Mouse (Mus musculus): ENCODE results near the gene Lum. TPM values are rescaled to one million over a fixed set of nuclear protein-coding genes. Genes with fewer than 3 reads are reported as not detected.

The Lum gene
- polyA plus RNA-seq (2014; fragmentation: Nextera tagmentation; extraction: Ambion mirVana): 568 and 584 TPM in 2 replicates

DNA sequence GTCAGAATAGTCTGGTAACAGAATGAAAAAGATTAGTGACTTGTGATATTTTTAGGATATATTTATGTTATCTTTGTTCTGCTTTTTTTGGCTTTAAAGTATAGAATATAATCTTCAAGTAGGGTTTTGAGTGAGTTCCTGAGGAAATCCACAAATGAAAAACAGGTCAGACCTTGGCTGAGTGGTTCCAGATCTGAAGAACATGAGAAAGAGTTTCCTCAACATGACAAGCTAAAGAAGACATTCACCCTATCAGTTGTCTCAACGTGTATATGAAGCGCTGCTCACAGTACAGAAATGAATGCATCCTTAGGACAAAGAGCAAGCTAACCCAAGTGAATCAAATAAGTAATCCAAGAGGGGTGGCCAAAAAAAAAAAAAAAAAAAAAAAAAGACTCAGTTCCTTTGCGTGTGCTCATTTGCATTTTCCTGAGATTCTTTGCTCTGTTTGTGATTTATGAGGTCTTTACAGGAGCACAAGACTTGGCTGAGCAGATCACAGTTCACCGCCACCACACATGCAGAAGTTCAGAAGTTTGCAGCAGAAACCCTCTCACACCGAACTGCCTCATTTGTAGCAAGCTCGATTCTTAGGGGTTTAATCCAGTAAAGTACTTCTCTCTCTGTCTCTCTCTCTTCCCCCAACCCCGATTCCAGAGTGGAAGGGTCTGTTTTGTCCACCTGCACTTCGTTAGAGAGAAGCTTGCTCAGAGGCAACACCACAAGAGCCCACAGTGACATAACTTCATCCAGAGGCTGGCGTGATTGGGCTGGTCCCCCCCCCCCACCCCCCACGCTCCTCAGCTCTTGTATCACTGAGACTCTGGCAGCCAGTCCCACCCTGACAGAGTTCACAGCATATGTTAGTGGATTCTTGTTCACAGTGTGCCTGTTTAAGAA, at the start of gene Lum:
TSS of gene Lum (plus strand) at position 172 of the 900 bp plus-strand sequence.
- no peaks in the 10 kb centered on the region for H3K27me3 ChIP-seq (replicated peaks; ENCODE audit: control insufficient read depth, insufficient read depth, low read length)
- peak within 1 kb of the TSS; percentile 48 for H3K9ac ChIP-seq (ENCODE audit: low read depth, low read length)
- peaks cover 19% of the 10 kb centered on the region for H3K36me3 ChIP-seq (ENCODE audit: control insufficient read depth, insufficient read depth, low read length)
- 17% methylated on average over 10 of the region's 10 CpGs for WGBS
- H3K4me1 ChIP-seq (ENCODE audit: control insufficient read depth, insufficient read depth, low read length): peaks cover 17% of the 10 kb centered on the region; the same call in 1 of the 2 replicates
- DNase-seq (ENCODE audit: low spot score) (peak; percentile 91), ATAC-seq (ENCODE audit: low read depth) (peak; percentile 87)
- H3K9me3 ChIP-seq (ENCODE audit: control insufficient read depth, low read length): peaks cover 4% of the 10 kb centered on the region; the same call in 1 of the 2 replicates
- H3K4me3 ChIP-seq (ENCODE audit: low read depth, low read length): peak within 1 kb of the TSS; percentile 39
- H3K27ac ChIP-seq (replicated peaks; ENCODE audit: low read depth, low read length): peak within 1 kb of the TSS; percentile 94
- H3K4me2 ChIP-seq (ENCODE audit: low read depth, low read length): peak within 1 kb of the TSS; percentile 51

- H3K4me2 ChIP-seq (ENCODE audit: low read depth, low read length): no peak overlapping the region
Observed at GRCm38 (mm10) chr10:97523366-97523765, 41.6 kb upstream of the Lum start.

GRCm38 (mm10) chr10:97535697-97536096, 29.2 kb upstream of the Lum start:
- H3K4me3 ChIP-seq (ENCODE audit: low read depth, low read length): no peak overlapping the region
- no peaks in the 10 kb centered on the region for H3K27me3 ChIP-seq (replicated peaks; ENCODE audit: control insufficient read depth, insufficient read depth, low read length)
- no peak overlapping the region for H3K4me2 ChIP-seq (ENCODE audit: low read depth, low read length)
- 69% methylated on average over 4 of the region's 4 CpGs for WGBS
- H3K9me3 ChIP-seq (ENCODE audit: control insufficient read depth, low read length): no peaks in the 10 kb centered on the region
- no peak overlapping the region; the same call in 1 of the 2 replicates for H3K27ac ChIP-seq (replicated peaks; ENCODE audit: low read depth, low read length)
- H3K4me1 ChIP-seq (ENCODE audit: control insufficient read depth, insufficient read depth, low read length): peaks cover 8% of the 10 kb centered on the region; the same call in 1 of the 2 replicates
- no peak overlapping the region for H3K9ac ChIP-seq (ENCODE audit: low read depth, low read length)
- H3K36me3 ChIP-seq (ENCODE audit: control insufficient read depth, insufficient read depth, low read length): no peaks in the 10 kb centered on the region
- peak; percentile 44 for DNase-seq (ENCODE audit: low spot score)
- no peak for ATAC-seq (ENCODE audit: low read depth)

More at GRCm38 (mm10) chr10:97523366-97523765, 41.6 kb upstream of the Lum start:
- no peaks in the 10 kb centered on the region for H3K36me3 ChIP-seq (ENCODE audit: control insufficient read depth, insufficient read depth, low read length)
- H3K4me1 ChIP-seq (ENCODE audit: control insufficient read depth, insufficient read depth, low read length): no peaks in the 10 kb centered on the region
- H3K9ac ChIP-seq (ENCODE audit: low read depth, low read length): no peak overlapping the region
- DNase-seq (ENCODE audit: low spot score): no peak
- 70% methylated on average over 3 of the region's 3 CpGs for WGBS
- H3K27me3 ChIP-seq (replicated peaks; ENCODE audit: control insufficient read depth, insufficient read depth, low read length): no peaks in the 10 kb centered on the region
- no peak overlapping the region for H3K4me3 ChIP-seq (ENCODE audit: low read depth, low read length)
- H3K27ac ChIP-seq (replicated peaks; ENCODE audit: low read depth, low read length): no peak overlapping the region
- no peak for ATAC-seq (ENCODE audit: low read depth)
- no peaks in the 10 kb centered on the region for H3K9me3 ChIP-seq (ENCODE audit: control insufficient read depth, low read length)

GRCm38 (mm10) chr10:97536921-97537320, 28.0 kb upstream of the Lum start:
- Histone ChIP-seq H3K4me2 (ENCODE audit: low read depth, low read length) (no peak overlapping the region), H3K27me3 (replicated peaks; ENCODE audit: control insufficient read depth, insufficient read depth, low read length) (no peaks in the 10 kb centered on the region), H3K36me3 (ENCODE audit: control insufficient read depth, insufficient read depth, low read length) (no peaks in the 10 kb centered on the region), H3K9ac (ENCODE audit: low read depth, low read length) (no peak overlapping the region), H3K4me1 (ENCODE audit: control insufficient read depth, insufficient read depth, low read length) (peaks cover 8% of the 10 kb centered on the region; the same call in 1 of the 2 replicates), H3K27ac (replicated peaks; ENCODE audit: low read depth, low read length) (no peak overlapping the region), H3K4me3 (ENCODE audit: low read depth, low read length) (no peak overlapping the region), H3K9me3 (ENCODE audit: control insufficient read depth, low read length) (no peaks in the 10 kb centered on the region)
- ATAC-seq (ENCODE audit: low read depth) (no peak), DNase-seq (ENCODE audit: low spot score) (peak; percentile 80)
- WGBS: 30% methylated on average over 2 of the region's 2 CpGs

- WGBS: 69% methylated on average over 4 of the region's 4 CpGs
- Histone ChIP-seq H3K4me2 (ENCODE audit: low read depth, low read length) (no peak overlapping the region), H3K9me3 (ENCODE audit: control insufficient read depth, low read length) (no peaks in the 10 kb centered on the region), H3K27ac (replicated peaks; ENCODE audit: low read depth, low read length) (peak overlapping the region; percentile 44), H3K36me3 (ENCODE audit: control insufficient read depth, insufficient read depth, low read length) (no peaks in the 10 kb centered on the region), H3K9ac (ENCODE audit: low read depth, low read length) (no peak overlapping the region), H3K27me3 (replicated peaks; ENCODE audit: control insufficient read depth, insufficient read depth, low read length) (no peaks in the 10 kb centered on the region), H3K4me1 (ENCODE audit: control insufficient read depth, insufficient read depth, low read length) (peaks cover 8% of the 10 kb centered on the region; the same call in 1 of the 2 replicates), H3K4me3 (ENCODE audit: low read depth, low read length) (no peak overlapping the region)
- DNase-seq (ENCODE audit: low spot score): no peak
- ATAC-seq (ENCODE audit: low read depth): no peak
Observed at GRCm38 (mm10) chr10:97538202-97538601, 26.7 kb upstream of the Lum start.

GRCm38 (mm10) chr10:97547740-97548139, 17.2 kb upstream of the Lum start:
- 0 out of 2 replicates have a peak, but pooled peaks cover 3% of the 10 kb centered on the region for H3K4me1 ChIP-seq (ENCODE audit: control insufficient read depth, insufficient read depth, low read length)
- H3K27ac ChIP-seq (replicated peaks; ENCODE audit: low read depth, low read length): peak overlapping the region; percentile 4; the same call in 1 of the 2 replicates
- no peak overlapping the region for H3K4me3 ChIP-seq (ENCODE audit: low read depth, low read length)
- no peak for ATAC-seq (ENCODE audit: low read depth)
- no peaks in the 10 kb centered on the region for H3K27me3 ChIP-seq (replicated peaks; ENCODE audit: control insufficient read depth, insufficient read depth, low read length)
- H3K4me2 ChIP-seq (ENCODE audit: low read depth, low read length): no peak overlapping the region
- 50% methylated on average over 1 of the region's 1 CpGs for WGBS
- DNase-seq (ENCODE audit: low spot score): no peak
- no peak overlapping the region for H3K9ac ChIP-seq (ENCODE audit: low read depth, low read length)
- no peaks in the 10 kb centered on the region for H3K36me3 ChIP-seq (ENCODE audit: control insufficient read depth, insufficient read depth, low read length)
- H3K9me3 ChIP-seq (ENCODE audit: control insufficient read depth, low read length): no peaks in the 10 kb centered on the region

DNA sequence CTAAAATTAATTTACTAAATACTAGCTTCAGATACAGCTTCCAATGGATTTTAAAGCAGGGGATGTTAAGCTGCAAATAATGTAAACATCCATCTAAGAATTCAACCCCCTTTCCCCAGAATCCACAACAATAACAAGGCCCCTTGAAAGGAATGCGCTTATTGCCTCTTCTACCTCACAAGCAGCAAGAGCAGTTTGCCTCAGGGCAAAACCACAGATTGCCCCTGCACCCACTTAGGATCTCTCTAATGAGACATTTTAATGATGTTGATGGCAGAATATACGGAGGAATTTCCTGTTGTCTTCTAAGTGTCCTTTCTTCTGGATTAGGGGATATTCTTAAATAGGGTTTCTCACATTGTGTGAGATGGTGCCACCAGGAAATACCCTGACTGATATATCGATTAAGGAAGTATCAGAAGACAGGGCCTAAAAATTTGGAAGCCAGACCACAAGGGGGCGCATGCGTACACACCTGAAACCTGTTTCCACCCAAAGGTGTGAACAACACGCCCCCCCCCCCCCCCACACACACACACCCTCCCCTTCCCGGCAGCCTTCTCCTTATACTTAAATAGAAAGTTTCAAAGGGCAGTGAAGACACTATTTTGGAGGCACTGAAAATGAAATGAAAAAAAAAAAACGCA, 2.7 kb downstream of the Lum start:
- WGBS: 43% methylated on average over 8 of the region's 8 CpGs
- no peaks in the 10 kb centered on the region for H3K27me3 ChIP-seq (replicated peaks; ENCODE audit: control insufficient read depth, insufficient read depth, low read length)
- H3K27ac ChIP-seq (replicated peaks; ENCODE audit: low read depth, low read length): peak overlapping the region; percentile 94
- DNase-seq (ENCODE audit: low spot score) (peak; percentile 56), ATAC-seq (ENCODE audit: low read depth) (no peak)
- H3K36me3 ChIP-seq (ENCODE audit: control insufficient read depth, insufficient read depth, low read length): peaks cover 31% of the 10 kb centered on the region
- peak overlapping the region; percentile 30 for H3K9ac ChIP-seq (ENCODE audit: low read depth, low read length)
- H3K9me3 ChIP-seq (ENCODE audit: control insufficient read depth, low read length): peaks cover 8% of the 10 kb centered on the region; the same call in 1 of the 2 replicates
- peak overlapping the region; percentile 51 for H3K4me2 ChIP-seq (ENCODE audit: low read depth, low read length)
- peaks cover 17% of the 10 kb centered on the region; the same call in 1 of the 2 replicates for H3K4me1 ChIP-seq (ENCODE audit: control insufficient read depth, insufficient read depth, low read length)
- peak overlapping the region; percentile 39 for H3K4me3 ChIP-seq (ENCODE audit: low read depth, low read length)

DNA sequence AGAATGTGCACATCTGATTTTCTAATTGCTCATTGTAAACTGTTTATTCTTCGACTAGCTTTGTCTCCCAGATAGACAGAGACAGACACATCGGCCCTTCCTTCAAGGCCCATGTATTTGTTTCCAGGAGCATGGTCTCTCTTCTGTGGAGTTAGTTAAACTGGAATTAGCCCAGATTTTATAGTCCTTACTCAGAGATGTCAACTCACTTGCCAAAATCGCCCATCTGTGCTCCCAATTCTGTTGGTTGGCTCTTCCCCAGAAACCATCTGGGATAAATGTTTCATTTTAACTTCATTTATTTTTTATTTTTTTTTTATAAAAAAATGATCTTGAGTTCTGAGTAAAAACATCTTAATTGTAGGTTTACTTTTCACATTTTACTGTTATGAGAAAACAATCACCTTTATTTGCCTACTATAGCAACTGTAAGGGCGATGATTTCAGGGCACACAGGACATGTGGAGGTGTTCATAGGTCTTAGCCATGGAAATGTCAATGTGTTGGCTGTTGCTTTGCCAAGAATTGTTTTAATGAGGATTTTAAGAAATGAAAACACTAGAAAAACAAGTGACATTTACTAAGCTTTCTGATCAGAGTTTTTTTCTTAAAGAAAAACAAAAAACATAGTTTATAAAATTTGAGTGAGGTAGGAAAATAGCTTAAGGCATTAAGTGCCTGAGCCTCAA, 17.8 kb downstream of the Lum start:
- no peak overlapping the region for H3K9ac ChIP-seq (ENCODE audit: low read depth, low read length)
- DNase-seq (ENCODE audit: low spot score): peak; percentile 43
- WGBS: 84% methylated on average over 4 of the region's 4 CpGs
- H3K27me3 ChIP-seq (replicated peaks; ENCODE audit: control insufficient read depth, insufficient read depth, low read length): no peaks in the 10 kb centered on the region
- peaks cover 7% of the 10 kb centered on the region for H3K4me1 ChIP-seq (ENCODE audit: control insufficient read depth, insufficient read depth, low read length)
- H3K4me2 ChIP-seq (ENCODE audit: low read depth, low read length): no peak overlapping the region
- no peak overlapping the region for H3K27ac ChIP-seq (replicated peaks; ENCODE audit: low read depth, low read length)
- H3K4me3 ChIP-seq (ENCODE audit: low read depth, low read length): no peak overlapping the region
- no peaks in the 10 kb centered on the region for H3K9me3 ChIP-seq (ENCODE audit: control insufficient read depth, low read length)
- ATAC-seq (ENCODE audit: low read depth): no peak
- H3K36me3 ChIP-seq (ENCODE audit: control insufficient read depth, insufficient read depth, low read length): no peaks in the 10 kb centered on the region
